Mouse (Mus musculus) adrenal gland (tissue): ENCODE results near the gene Plekho2.

Experiments
- intact Hi-C: fragments of 180-260 bp; cut with DNase I; formaldehyde crosslinking; loops from one replicate; pipeline ENCODE4 v1.15.1; 2025
- long read RNA-seq, 2 experiments: library from polyadenylated mRNA; unstranded; transcript quantifications; one replicate each; pipeline ENCODE4 v2.0.0; 2020; ENCODE audit warnings: borderline replicate concordance in 1 of 2; ENCODE audit not compliant: insufficient replicate concordance in 1 of 2

Plekho2 gene
- long read RNA-seq, experiment 1, transcript Plekho2-201 (6 exons, 3,273 nt) = major isoform, 7 of 12 reads
- long read RNA-seq, experiment 1, partial matches to known transcripts = 0 of 12 reads
- long read RNA-seq, experiment 1, other reads (novel, unspliced or antisense) = 5 of 12 reads
- long read RNA-seq, experiment 2, partial matches to known transcripts = 0 of 15 reads
- long read RNA-seq, experiment 2, other reads (novel, unspliced or antisense) = 11 of 15 reads

DNA sequence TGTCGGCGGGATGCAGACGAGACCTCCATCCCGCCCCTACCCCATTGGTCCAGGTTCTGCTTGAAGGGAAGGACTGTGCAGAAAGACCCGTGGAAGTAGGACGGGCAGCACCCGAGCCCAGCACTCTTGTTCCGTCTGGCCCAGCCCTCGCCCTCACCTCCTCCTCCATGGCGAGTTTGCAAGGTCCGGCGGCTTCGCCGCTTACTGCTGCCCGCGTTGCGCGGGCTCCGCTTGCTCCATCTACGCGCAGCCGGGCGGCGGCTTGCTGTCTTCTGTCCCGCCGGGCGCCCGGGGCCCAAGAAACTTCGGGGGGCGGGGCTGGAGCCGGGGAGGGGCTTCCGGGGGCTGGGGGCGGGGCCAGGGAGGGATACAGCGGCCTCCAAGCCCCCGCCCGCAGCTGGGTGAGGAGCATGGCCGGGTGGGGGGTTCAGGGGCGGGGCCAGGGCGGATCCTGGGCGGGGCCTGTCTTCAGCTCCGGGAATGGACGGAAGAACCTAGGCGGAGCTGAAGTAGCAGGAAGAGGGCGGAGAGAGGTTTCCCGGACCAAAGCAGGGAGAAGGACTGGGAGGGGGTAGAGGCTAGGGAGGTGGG is at the start of gene Plekho2:
Plekho2 (minus strand) TSS at position 260 of the 591 bp plus-strand sequence.
- intact Hi-C loops = loop anchor here (1.0 to 10.0 kb wide), 2 partner anchors 56 to 145 kb away; partner anchors contain the start of gene Mtfmt

DNA sequence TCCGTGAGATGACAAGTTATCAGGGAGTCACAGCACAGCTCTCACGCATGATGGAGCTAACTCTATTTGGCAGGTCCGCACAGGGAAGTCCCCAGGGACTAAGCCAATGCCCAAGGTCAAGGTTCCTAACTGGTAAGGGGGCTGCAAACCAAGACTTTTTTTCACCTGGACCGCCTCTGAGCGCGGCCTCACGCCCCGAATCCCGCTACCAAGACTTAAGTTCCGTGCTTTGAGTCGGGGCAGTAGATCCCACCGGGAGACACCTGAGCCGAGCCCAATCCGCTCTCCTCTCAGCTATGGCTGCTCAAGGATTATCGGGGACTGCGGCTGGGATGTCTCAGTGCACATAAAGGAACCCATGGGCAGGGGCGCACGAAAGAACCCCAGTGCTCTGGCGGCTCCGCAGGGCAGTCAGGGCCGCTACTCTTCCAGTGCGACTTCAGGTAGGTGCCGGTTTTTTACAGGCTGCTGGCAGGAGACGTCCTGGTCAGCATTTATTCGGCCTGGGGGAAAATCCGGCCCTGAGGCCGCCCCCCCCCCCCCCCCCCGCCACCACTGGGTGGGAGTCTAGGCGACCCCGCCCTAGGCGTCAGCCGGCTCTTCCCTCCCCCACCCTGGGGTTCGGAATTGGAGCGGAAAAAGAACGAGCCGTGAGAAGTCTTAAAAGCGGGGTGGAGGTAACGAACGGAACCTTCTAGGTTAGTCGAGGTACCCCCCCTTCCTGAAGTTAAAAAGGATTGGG is 49.4 kb upstream of the Plekho2 start, which contains the start of gene Rbpms2:
Rbpms2 (plus strand) TSS at position 624 of the 742 bp plus-strand sequence.
- intact Hi-C loops = no loop called here

DNA sequence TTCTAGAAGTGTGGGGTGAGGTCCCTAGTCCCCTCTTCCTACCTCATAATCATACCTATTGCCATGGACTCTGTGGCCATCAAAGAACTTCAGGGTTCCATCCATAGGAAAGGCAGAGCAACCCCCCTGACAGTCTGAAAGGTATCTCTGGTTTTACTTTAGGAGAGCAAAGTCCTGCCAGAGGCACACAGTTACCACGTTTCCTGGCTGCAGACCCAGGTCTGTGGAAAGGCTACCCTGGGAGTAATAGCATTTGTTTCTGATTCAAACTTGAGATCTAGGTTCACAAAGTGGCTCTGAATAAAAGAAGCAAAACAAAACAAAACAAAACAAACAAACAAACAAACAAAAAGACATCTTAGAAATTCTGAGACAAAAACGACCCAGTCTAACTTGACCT is 44.4 kb upstream of the Plekho2 start:
- intact Hi-C loops = no loop called here

DNA sequence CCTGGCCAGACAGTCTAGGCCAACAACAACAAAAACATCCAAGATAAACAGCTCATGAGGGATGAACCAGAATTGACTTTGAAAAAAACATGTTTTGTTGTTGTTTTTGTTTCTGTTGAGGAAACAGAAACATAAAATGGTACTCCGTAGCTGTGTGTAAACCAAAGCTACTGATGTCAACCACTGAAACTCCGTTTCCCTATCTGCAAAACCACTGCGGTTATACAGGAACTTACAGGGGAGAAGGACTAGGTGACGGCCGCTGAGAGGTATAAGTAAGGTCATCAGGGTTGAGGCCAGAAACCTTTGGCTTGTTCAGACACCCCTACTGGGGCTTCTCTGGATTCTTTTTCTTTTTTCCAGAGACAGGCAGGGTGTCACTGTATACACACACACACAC is 43.0 kb upstream of the Plekho2 start:
- intact Hi-C loops = no loop called here

DNA sequence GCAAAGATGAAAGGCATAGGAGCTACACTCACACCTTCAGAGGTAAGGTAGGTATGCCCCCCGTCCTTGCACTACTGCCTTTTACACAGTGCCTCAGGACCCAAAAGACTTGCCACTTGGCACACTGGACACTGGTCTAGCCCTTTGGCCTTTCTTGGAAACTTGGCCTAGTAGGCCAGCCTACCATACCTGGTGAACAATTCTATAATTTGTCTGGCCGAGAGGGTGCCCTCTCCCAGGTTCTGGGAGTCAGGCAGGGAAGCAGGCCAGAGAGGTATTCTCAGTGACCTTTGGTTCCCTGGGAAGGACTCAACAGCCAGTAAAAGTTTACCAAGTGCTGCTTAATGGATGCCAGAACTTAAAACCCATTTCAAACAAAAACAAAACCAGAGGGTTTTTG is 41.8 kb upstream of the Plekho2 start:
- intact Hi-C loops = no loop called here

DNA sequence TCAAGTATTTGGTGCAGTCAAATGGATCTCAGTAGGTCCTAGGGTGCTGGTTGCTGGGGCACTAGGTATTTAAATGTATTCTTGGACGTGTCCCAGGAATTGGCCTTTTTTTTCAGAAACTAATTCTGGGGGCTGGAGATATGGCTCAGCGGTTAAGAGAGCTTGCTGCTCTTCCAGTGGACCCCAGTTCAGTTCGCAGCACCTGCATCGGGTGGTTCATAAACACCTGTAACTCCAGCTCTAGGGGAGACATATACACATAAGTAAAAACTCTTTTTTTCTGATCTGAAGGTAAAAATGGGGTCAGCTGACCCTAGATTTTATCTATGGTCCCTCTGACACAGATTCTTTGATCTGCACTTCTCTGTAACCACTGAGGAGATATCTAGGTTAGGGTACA is 41.4 kb upstream of the Plekho2 start:
- intact Hi-C loops = no loop called here

DNA sequence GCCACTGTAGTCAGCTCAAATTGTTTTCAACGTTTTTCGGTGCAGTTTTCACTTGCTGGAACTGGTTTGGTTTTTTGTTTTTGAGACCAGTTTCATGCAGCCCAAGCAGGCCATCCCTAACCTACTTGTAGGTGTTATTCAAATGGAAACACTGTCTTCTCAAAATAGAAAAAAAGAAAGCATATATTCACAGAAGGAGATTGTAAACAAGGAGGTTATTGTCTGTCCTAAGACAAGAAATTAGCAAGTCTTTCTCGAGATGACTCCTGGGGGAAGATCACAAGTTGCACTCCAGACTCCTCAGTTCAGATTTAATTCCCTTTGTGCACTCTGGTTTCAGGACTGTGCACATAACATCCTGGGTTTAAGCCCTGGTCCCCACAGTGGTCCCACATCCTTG is 39.5 kb upstream of the Plekho2 start:
- intact Hi-C loops = no loop called here

DNA sequence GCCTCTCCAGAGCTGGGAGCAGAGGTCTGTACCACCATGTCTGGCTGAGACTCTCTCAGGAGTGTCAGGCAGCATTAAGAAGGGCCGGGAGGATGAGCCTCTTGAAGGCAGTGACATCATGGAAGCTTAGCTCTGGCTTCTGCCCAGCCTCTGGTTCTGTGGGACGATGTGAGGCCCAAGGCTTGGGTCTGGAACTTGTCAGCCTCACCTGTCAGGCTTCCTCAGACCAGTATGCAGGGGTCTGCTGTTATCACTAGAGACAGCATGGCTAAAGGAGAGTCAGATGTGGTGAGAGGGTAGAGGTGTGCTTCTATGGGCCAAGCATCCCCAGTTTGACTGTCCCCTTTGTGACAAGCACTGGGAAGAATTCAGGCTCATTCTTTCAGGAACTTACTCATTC is 33.3 kb upstream of the Plekho2 start:
- intact Hi-C loops = no loop called here

DNA sequence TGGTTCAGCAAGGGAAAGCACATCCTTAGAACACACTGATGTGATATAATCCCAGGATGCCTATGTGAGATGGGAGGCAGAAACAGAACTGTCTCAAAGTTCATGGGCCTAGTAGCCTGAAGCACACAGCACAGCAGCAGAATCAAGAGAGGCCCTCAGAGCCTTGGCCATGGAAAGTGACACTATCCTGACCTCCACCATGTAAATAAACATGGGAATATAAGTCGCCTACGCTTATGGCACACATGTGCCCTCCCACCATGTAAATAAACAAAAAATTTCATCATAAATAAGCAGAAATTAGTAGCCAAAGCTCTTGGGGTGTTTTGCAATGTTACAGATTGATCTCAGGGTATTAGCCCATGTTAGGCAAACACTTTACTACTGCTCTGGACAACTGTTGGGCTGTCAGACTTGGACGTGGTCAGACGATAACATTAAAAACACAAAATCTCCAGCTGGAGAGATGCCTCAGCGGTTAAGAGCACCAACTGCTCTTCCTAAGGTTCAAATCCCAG is 32.2 kb upstream of the Plekho2 start:
- intact Hi-C loops = no loop called here

DNA sequence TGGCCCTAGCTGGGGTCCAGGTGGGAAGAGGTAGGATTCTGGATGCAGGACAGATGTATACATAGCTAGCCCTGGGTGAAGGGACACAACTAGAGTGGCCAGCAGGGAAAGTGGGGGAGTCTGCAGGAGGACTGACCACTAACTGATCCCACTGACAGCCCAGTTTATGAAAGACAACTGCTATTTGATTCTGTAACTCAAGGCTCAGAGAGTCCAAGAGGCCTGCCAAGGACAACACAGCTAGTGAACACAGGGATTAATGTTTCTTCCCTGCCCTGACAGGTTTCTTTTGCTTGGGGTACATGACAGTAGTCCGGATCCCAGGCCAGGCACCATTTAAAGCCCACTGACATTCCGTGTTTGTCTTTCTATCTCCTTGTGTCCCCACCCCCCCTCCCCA is 27.3 kb upstream of the Plekho2 start:
- intact Hi-C loops = no loop called here

DNA sequence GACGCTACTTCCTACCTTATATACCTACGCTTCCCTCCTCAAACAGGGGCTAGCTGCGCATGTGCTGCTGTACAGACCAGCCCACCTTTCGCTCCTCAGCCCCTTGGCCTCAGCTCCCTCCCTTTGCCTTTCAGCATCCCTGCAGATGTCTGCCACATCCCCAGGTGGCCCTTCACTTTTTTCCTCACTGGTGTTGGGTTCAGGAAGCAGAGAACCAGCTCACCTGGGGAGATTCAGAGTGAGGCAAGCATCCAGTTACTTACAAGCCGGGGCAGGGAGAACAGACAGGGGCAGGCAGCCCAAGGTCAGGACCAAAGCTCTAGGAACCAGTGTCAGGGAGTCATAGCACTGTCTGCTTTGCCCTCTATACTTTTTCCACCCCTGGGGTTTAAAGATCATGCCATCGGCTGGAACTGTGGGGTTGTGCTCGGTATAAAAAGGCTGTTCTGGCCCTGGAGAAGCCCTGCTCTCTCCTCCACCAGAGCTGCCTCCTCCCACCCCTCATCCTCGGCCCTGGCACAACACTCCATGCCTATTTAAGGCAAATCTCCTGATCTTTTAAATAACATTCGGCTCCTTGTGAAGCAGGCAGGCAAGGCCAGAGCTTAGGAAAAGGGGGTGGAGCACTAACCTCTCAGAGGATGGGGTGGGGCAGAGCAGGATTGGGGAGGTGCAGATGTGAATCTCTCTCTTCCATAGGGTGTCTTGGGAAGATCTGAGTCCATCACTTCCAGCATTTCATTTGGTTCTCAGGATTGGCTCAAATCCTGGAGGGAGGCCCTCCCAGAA is 26.7 kb upstream of the Plekho2 start:
- intact Hi-C loops = no loop called here

DNA sequence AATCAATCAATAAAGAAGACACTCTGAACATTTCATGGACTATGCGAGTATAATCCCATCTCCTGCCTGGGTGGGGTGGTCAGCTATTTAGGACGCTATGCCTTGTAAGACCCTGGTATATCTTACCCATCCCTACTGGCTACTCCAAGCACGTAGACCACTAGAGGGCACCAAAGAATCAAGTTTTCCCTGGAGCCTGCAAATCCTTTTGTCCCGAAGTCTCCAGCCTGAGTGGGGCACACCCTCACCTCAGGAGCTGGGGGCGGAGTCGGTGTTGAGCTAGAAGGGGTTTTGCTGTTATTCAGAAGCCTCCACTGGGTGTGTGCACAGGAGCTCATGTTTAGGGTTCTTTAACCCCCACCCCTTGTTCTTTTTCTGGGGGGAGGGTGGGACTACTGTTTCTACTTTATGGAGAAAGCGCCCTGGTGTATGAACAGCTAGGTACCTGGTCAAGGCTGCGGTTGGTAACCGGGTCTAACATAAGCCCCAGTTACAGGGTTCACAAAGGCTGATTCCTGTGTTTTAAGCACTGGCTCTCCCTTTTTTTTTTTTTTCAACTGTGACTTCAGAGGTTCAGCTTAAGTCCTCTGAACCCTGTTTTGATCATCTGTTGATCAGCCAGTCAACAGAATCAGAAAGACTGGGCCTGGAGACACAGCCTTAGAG is 25.8 kb upstream of the Plekho2 start:
- intact Hi-C loops = loop anchor here (1.0 kb wide), 1 partner anchor 59 kb away; no protein-coding TSS in a partner anchor

DNA sequence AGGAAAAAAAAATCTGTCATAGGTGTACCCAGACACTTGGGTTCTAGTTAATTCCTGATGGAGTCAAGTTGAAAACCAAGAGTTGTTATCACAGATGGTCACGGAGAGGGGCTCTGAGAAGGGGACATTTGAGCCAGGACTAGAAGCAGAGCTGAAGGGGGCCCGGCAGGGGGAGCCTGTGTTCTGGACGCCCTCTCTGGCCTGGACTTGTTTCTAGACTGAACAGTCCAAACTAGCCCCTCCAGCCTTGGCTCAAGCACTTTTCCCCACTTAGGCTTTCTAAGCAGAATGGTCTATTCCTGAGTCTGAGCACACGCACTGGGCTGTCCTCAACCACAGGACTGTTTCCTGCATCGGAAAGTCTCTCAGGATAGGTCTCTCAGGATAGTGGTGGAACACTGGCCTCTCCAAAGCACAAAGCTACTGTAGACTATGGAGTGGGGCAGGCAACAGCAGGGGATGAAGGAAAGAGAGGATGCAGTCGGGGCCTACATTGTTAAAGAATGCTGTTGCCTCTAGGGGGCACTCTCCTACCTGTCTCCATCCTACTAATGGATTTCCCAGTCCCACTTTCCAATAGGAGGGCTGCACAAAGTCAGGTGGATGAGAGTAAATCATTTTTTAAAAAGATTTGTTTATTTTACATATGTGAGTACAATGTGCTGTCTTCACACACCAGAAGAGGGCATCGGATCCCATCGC is 23.7 kb upstream of the Plekho2 start:
- intact Hi-C loops = loop anchor here (5.0 kb wide), 1 partner anchor 249 kb away; no protein-coding TSS in a partner anchor

DNA sequence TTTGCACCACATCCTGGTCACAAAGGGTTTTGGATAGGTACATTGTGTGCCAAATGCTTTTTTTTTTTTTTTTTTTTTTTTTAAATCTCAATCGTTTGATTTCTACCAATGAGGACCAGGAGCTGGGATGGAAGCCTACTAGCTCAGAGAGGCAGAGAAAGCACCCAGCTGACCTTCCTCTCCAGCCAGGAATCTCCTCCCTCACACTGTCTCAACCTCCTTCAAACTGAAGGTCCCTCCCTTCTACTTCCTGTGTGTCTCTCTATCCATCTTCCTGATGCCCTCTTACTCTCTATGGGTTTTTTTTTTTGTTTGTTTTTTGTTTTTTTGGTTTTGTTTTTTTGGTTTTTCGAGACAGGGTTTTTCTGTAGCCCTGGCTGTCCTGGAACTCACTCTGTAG is 21.1 kb upstream of the Plekho2 start:
- intact Hi-C loops = loop anchor here (5.0 kb wide), 1 partner anchor 251 kb away; no protein-coding TSS in a partner anchor

DNA sequence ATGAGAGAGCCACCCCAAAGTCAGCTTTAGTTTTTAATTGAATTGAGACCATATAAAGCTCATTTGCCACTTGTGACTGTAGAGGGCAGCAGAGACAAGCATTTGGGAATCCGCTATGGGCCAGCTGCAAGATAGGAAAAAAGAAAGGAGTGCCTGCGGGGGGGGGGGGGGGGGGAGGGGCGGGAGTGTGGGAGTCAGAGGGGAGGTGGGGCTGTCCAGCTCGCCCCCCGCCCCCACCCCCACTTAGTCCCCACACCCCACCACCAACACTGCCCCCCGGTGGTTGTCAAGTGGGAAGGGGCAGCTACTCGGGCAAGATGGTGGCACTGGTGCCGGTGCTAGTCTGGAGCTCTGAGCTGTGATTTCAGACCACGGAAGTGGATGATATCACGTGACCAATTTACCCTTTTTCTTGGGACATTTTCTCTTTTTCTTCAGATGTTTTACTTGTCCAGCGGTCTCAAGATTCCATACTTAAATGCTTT is 19.0 kb upstream of the Plekho2 start:
- intact Hi-C loops = no loop called here

DNA sequence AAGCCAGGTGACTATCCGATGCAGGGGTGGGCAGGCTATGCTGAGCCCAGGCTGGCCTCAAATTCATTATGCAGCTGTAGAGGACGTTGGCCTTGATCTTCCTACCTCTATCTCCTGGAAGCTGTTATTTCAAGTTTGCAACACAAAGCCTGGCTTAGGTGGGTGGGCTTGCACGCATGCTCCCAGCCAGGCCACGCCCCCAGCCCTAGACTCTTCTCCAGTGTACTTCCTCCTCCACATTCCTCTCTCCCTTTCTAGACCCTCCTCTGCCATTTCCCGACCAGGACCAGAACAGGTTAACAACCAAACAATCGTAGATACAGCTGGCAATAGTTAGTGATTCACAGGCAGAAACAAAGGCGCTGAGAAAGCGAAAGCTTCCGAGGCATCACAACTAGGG is 13.8 kb upstream of the Plekho2 start:
- intact Hi-C loops = no loop called here

DNA sequence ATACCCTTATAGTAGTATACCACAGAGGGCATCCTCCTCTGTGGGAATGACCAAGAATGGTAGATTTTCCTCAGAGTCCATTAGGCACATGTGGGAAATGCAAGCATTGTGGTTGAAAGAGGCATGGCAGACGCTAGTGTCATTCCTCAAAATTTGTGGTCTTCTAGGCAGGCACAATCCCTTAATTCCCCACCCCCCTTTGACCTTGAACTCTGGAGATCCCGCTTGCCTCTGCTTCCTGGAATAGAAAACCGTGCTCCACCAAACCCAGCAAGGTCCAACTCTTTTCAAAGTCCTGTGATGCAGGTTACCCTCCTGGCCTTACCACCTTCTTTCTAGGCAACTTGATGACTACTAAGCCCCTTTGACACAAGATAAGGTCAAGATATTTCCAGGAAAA is 12.9 kb upstream of the Plekho2 start:
- intact Hi-C loops = no loop called here

DNA sequence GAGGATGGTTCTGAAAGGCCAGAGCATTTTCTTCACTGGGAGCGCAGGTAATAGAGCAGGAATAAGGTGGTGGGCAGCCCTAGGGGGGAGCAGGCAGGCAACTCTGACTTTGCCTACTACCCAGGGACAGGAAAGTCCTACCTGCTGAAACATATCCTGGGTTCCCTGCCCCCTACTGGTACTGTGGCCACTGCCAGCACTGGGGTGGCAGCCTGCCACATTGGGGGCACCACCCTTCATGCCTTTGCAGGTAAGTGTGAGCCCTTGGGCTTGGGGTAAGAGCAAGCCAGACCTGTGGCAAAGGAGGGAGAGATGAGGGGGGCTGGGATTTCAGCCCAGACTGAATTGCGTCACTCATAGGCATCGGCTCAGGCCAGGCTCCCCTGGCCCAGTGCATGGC is 9.3 kb upstream of the Plekho2 start:
- intact Hi-C loops = loop anchor here (10.0 kb wide), 1 partner anchor 154 kb away; the partner anchor contains the start of gene Mtfmt

DNA sequence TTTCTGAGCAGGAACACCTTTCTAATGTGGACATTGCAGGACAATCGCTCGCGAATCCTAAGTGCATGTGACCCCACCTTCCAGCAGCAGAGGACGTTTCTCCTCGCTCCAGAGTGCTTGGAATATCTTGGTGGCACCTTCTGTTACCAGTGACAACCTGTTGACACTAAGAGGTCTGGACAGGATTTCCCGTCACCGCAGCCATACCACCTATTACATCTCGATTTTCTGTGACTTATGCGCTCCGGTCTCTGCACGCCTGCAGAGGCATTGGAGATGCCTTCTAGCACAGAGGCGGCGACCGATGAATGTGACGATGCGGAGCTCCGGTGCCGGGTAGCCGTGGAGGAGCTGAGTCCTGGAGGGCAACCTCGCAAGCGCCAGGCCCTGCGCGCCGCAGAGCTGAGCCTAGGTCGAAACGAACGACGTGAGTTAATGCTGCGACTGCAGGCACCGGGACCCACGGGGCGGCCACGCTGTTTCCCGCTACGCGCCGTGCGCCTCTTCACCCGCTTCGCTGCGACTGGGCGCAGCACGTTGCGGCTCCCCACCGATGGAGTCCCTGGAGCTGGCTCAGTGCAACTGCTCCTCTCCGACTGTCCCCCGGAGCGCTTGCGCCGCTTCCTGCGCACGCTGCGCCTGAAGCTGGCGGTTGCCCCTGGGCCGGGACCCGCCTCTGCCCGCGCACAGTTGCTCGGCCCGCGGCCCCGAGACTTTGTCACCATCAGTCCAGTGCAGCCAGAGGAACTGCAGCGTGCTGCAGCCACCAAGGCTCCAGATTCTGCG is 7.9 kb upstream of the Plekho2 start:
- intact Hi-C loops = loop anchor here (10.0 kb wide), 1 partner anchor 153 kb away; the partner anchor contains the start of gene Mtfmt
